Mouse (Mus musculus) liver, embryonic 16.5 days (tissue): ENCODE data around the gene Thsd4. TPM values are rescaled to one million over a fixed set of nuclear protein-coding genes. Genes with fewer than 3 reads are reported as not detected.

ENCODE experiments used
- ATAC-seq: fragments of 200-750 bp; cut with Nextera tagmentation; 2 replicates; pipeline ENCODE4 v1.8.0; 2017; ENCODE audit warnings: low read depth, mild to moderate bottlenecking, moderate number of reproducible peaks, moderate library complexity
- H3K27ac ChIP-seq: fragments of 300-500 bp; sonication (generic); 2 replicates; pipeline ENCODE4 v1.5.1; 2014; ENCODE audit warnings: mild to moderate bottlenecking, low read length
- H3K27me3 ChIP-seq: fragments of 300-500 bp; sonication (generic); 2 replicates; pipeline ENCODE4 v1.6.1; 2014; ENCODE audit warnings: low read depth, low read length, mixed read lengths; ENCODE audit not compliant: control insufficient read depth, insufficient read depth
- H3K36me3 ChIP-seq: fragments of 300-500 bp; sonication (generic); 2 replicates; pipeline ENCODE4 v1.6.1; 2014; ENCODE audit warnings: mild to moderate bottlenecking; ENCODE audit not compliant: control insufficient read depth, insufficient read depth
- H3K4me1 ChIP-seq: fragments of 300-500 bp; sonication (generic); 2 replicates; pipeline ENCODE4 v1.6.1; 2014; ENCODE audit warnings: low read depth, low read length, mixed read lengths; ENCODE audit not compliant: control insufficient read depth
- H3K4me2 ChIP-seq: fragments of 300-500 bp; sonication (generic); 2 replicates; pipeline ENCODE4 v1.6.1; 2014; ENCODE audit warnings: low read depth, low read length, mixed read lengths
- H3K4me3 ChIP-seq: fragments of 300-500 bp; sonication (generic); 2 replicates; pipeline ENCODE4 v1.5.1; 2014; ENCODE audit warnings: low read depth, mild to moderate bottlenecking, low read length
- H3K9ac ChIP-seq: fragments of 300-500 bp; sonication (generic); 2 replicates; pipeline ENCODE4 v1.6.1; 2014; ENCODE audit warnings: low read depth, low read length
- H3K9me3 ChIP-seq: fragments of 300-500 bp; sonication (generic); replicated peaks from 2 replicates; pipeline ENCODE4 v1.6.1; 2016; ENCODE audit warnings: low read length; ENCODE audit not compliant: control insufficient read depth
- WGBS: fragments of 180-500 bp; shearing (Covaris S2); extraction: QIAGEN DNeasy Blood & Tissue Kit; methylation state at CpG from one replicate; pipeline ENCODE4 v1.1.7; 2014; ENCODE audit not compliant: insufficient replicate concordance; 5-methylcytosine and 5-hydroxymethylcytosine counted together
- polyA plus RNA-seq: library from polyadenylated mRNA; unstranded; fragments of >200 nt; fragmentation: Nextera tagmentation; extraction: Ambion mirVana; gene quantifications from 2 replicates; pipeline ENCODE4 v1.2.1, GENCODE M21; 2015

The Thsd4 gene
- polyA plus RNA-seq, 1 experiment from 2014 or later, result 1.1 TPM

- no peaks in the 10 kb centered on the region for H3K36me3 ChIP-seq
- H3K27ac ChIP-seq, result no peak overlapping the region
- ATAC-seq, result no peak
- no peak overlapping the region for H3K4me3 ChIP-seq
- H3K9me3 ChIP-seq, result no peaks in the 10 kb centered on the region
- WGBS, result 52% methylated on average over 6 of the region's 6 CpGs
- no peak overlapping the region for H3K9ac ChIP-seq
- H3K27me3 ChIP-seq, result no peaks in the 10 kb centered on the region
- H3K4me2 ChIP-seq, result no peak overlapping the region
- H3K4me1 ChIP-seq, result no peaks in the 10 kb centered on the region
Measured at GRCm38 (mm10) chr9:60295199-60295598, 226.6 kb downstream of the Thsd4 start.

- no peaks in the 10 kb centered on the region for H3K4me1 ChIP-seq
- no peak for ATAC-seq
- no peaks in the 10 kb centered on the region for H3K27me3 ChIP-seq
- no peak overlapping the region for H3K27ac ChIP-seq
- H3K4me2 ChIP-seq, result no peak overlapping the region
- H3K36me3 ChIP-seq, result no peaks in the 10 kb centered on the region
- WGBS, result 59% methylated on average over 6 of the region's 6 CpGs
- no peaks in the 10 kb centered on the region for H3K9me3 ChIP-seq
- H3K9ac ChIP-seq, result no peak overlapping the region
- no peak overlapping the region for H3K4me3 ChIP-seq
Measured at GRCm38 (mm10) chr9:60293129-60293528, 228.7 kb downstream of the Thsd4 start.

- Histone ChIP-seq H3K4me3 (no peak overlapping the region), H3K4me1 (no peaks in the 10 kb centered on the region), H3K9ac (no peak overlapping the region), H3K27ac (no peak overlapping the region), H3K36me3 (no peaks in the 10 kb centered on the region), H3K9me3 (no peaks in the 10 kb centered on the region), H3K4me2 (no peak overlapping the region), H3K27me3 (no peaks in the 10 kb centered on the region)
- 67% methylated on average over 8 of the region's 8 CpGs for WGBS
- ATAC-seq, result no peak
Measured at GRCm38 (mm10) chr9:60290780-60291179, 231.1 kb downstream of the Thsd4 start.

- no peak for ATAC-seq
- no peak overlapping the region for H3K4me3 ChIP-seq
- no peaks in the 10 kb centered on the region for H3K36me3 ChIP-seq
- H3K4me2 ChIP-seq, result no peak overlapping the region
- H3K27me3 ChIP-seq, result no peaks in the 10 kb centered on the region
- H3K27ac ChIP-seq, result no peak overlapping the region
- no peak overlapping the region for H3K9ac ChIP-seq
- H3K9me3 ChIP-seq, result no peaks in the 10 kb centered on the region
- 73% methylated on average over 12 of the region's 12 CpGs for WGBS
- no peaks in the 10 kb centered on the region for H3K4me1 ChIP-seq
Measured at GRCm38 (mm10) chr9:60288789-60289188, 233.1 kb downstream of the Thsd4 start.

GRCm38 (mm10) chr9:60286390-60286789 lies 235.5 kb downstream of the Thsd4 start:
- WGBS, result 75% methylated on average over 3 of the region's 3 CpGs
- H3K4me3 ChIP-seq, result no peak overlapping the region
- H3K27ac ChIP-seq, result no peak overlapping the region
- no peak overlapping the region for H3K4me2 ChIP-seq
- no peaks in the 10 kb centered on the region for H3K36me3 ChIP-seq
- H3K9ac ChIP-seq, result no peak overlapping the region
- H3K9me3 ChIP-seq, result no peaks in the 10 kb centered on the region
- H3K4me1 ChIP-seq, result peaks cover 3% of the 10 kb centered on the region; the same call in 1 of the 2 replicates
- ATAC-seq, result peak; percentile 61; the same call in 1 of the 2 replicates
- no peaks in the 10 kb centered on the region for H3K27me3 ChIP-seq

GRCm38 (mm10) chr9:60285047-60285462 lies 236.8 kb downstream of the Thsd4 start:
- no peak overlapping the region for H3K27ac ChIP-seq
- peaks cover 14% of the 10 kb centered on the region for H3K4me1 ChIP-seq
- no peaks in the 10 kb centered on the region for H3K9me3 ChIP-seq
- no peak for ATAC-seq
- H3K36me3 ChIP-seq, result no peaks in the 10 kb centered on the region
- H3K9ac ChIP-seq, result no peak overlapping the region
- no peak overlapping the region for H3K4me2 ChIP-seq
- WGBS, result 31% methylated on average over 3 of the region's 3 CpGs
- H3K4me3 ChIP-seq, result no peak overlapping the region
- no peaks in the 10 kb centered on the region for H3K27me3 ChIP-seq

- Histone ChIP-seq H3K4me1 (peaks cover 21% of the 10 kb centered on the region), H3K27ac (no peak overlapping the region), H3K9me3 (no peaks in the 10 kb centered on the region), H3K9ac (no peak overlapping the region), H3K27me3 (no peaks in the 10 kb centered on the region), H3K4me3 (no peak overlapping the region), H3K36me3 (no peaks in the 10 kb centered on the region), H3K4me2 (no peak overlapping the region)
- 41% methylated on average over 1 of the region's 1 CpGs for WGBS
- no peak for ATAC-seq
Measured at GRCm38 (mm10) chr9:60284318-60284717, 237.5 kb downstream of the Thsd4 start.

- Histone ChIP-seq H3K4me2 (no peak overlapping the region), H3K4me3 (no peak overlapping the region), H3K27ac (no peak overlapping the region), H3K4me1 (peaks cover 26% of the 10 kb centered on the region), H3K27me3 (no peaks in the 10 kb centered on the region), H3K9me3 (no peaks in the 10 kb centered on the region), H3K36me3 (no peaks in the 10 kb centered on the region), H3K9ac (no peak overlapping the region)
- no peak for ATAC-seq
- 56% methylated on average over 3 of the region's 3 CpGs for WGBS
Measured at GRCm38 (mm10) chr9:60283546-60283945, 238.3 kb downstream of the Thsd4 start.

- no peak for ATAC-seq
- Histone ChIP-seq H3K4me3 (no peak overlapping the region), H3K4me1 (peaks cover 26% of the 10 kb centered on the region), H3K4me2 (no peak overlapping the region), H3K27me3 (no peaks in the 10 kb centered on the region), H3K27ac (no peak overlapping the region), H3K9ac (no peak overlapping the region; the same call in 1 of the 2 replicates), H3K36me3 (no peaks in the 10 kb centered on the region), H3K9me3 (no peaks in the 10 kb centered on the region)
- WGBS, result 79% methylated on average over 11 of the region's 11 CpGs
Measured at GRCm38 (mm10) chr9:60281281-60281680, 240.6 kb downstream of the Thsd4 start.
